Comparison of ENCODE assay signal across 8 mouse cellular contexts in genomic region chr2:170731632-170732561, GRCm38 (mm10). TPM values are rescaled to one million over a fixed set of nuclear protein-coding genes. Genes with fewer than 3 reads are reported as not detected.
A peak's percentile ranks its signal among the peaks of the same experiment; 100 is the strongest.
DNase-seq lines count a peak whose midpoint lies in the region; ATAC-seq and TF ChIP-seq lines count a peak whose summit lies in the region.

TSS of gene Dok5 (plus strand) at chr2:170731807.

- no peaks in the 10 kb centered on the region for H3K27me3 ChIP-seq in hindbrain, embryonic 15.5 days

- no peaks in the 10 kb centered on the region for H3K36me3 ChIP-seq in hindbrain, embryonic 15.5 days

- TF ChIP-seq CTCF in gastrocnemius, adult 2 months (IDR thresholded peaks at IDR 0.05), result no peak

- no peaks in the 10 kb centered on the region for H3K9me3 ChIP-seq in hindbrain, embryonic 15.5 days

- peak; percentile 93 for ATAC-seq in hindbrain, embryonic 15.5 days (ENCODE audit: low FRiP score, low read depth)

- H3K4me3 ChIP-seq in gastrocnemius, adult 2 months, result peak within 1 kb of the TSS; percentile 76
- H3K4me3 ChIP-seq in hindbrain, embryonic 15.5 days, result peak within 1 kb of the TSS; percentile 63

- peak within 1 kb of the TSS; percentile 80 for H3K27ac ChIP-seq in gastrocnemius, adult 2 months
- peak within 1 kb of the TSS; percentile 81 for H3K27ac ChIP-seq in hindbrain, embryonic 15.5 days (replicated peaks)

- H3K4me2 ChIP-seq in hindbrain, embryonic 15.5 days, result peak within 1 kb of the TSS; percentile 79

- H3K9ac ChIP-seq in hindbrain, embryonic 15.5 days, result peak within 1 kb of the TSS; percentile 74

- WGBS in hindbrain, embryonic 15.5 days, result 2% methylated on average over 50 of the region's 53 CpGs

- intact Hi-C loops in gastrocnemius, adult 2 months (cut with DNase I), result no loop called here

- DNase-seq in Muller cell, postnatal 12 days (ENCODE audit: inconsistent ontology term), result peak; percentile 86
- DNase-seq in cerebellum, postnatal 36 days, result peak; percentile 82 to 85
- peak; percentile 89 for DNase-seq in gastrocnemius, adult 2 months
- peak; percentile 88 to 93 for DNase-seq in left cerebral cortex, adult 18-20 months (ENCODE audit: low spot score in 2 of 2)
- DNase-seq in lung, postnatal 10 days, result peak; percentile 75
- DNase-seq in right cerebral cortex, postnatal 14 days, result peak; percentile 92
- no peak for DNase-seq in thymus, postnatal 0 days (ENCODE audit: low spot score)

- peaks cover 32% of the 10 kb centered on the region for H3K4me1 ChIP-seq in hindbrain, embryonic 15.5 days (replicated peaks)

RNA-seq across cellular contexts. Expression of gene Dok5, which starts in this region (rescaled TPM):
- 1 to 10 TPM; 2.9 to 3.8 TPM for total RNA-seq in gastrocnemius, adult 2 months (2021)
- polyA plus RNA-seq in hindbrain, embryonic 15.5 days (2015; fragmentation: Nextera tagmentation; extraction: Ambion mirVana), result 56.8 and 61.9 TPM in 2 replicates
- 10 to 100 TPM; 33.9 to 35.1 TPM for total RNA-seq in left cerebral cortex, adult 18-20 months (2021)
- 1.6 and 2.6 TPM in 2 replicates for polyA plus RNA-seq in thymus, postnatal 0 days (2015; fragmentation: Nextera tagmentation; extraction: Ambion mirVana)

Comparison
In these comparisons a context has a peak if more than half of its experiments do, and no peak if none do; other contexts are left out.
1. RNA of gene Dok5 (total RNA-seq): 33.9 to 35.1 TPM in left cerebral cortex, adult 18-20 months; 2.9 to 3.8 TPM in gastrocnemius, adult 2 months; every median in the first group is over 4 times any median in the second.
2. RNA of gene Dok5 (polyA plus RNA-seq): 56.8 to 61.9 TPM in hindbrain, embryonic 15.5 days; 1.6 to 2.6 TPM in thymus, postnatal 0 days; every median in the first group is over 10 times any median in the second.